Mouse (Mus musculus): ENCODE measurements around the gene Sorbs1. TPM values are rescaled to one million over a fixed set of nuclear protein-coding genes. Genes with fewer than 3 reads are reported as not detected.
A peak's percentile ranks its signal among the peaks of the same experiment; 100 is the strongest.

Gene Sorbs1
- polyA plus RNA-seq, 1 experiment from 2014 or later = 49.5 TPM

GRCm38 (mm10) chr19:40331846-40332245 lies 181.7 kb downstream of the Sorbs1 start:
- H3K27me3 ChIP-seq (ENCODE audit: control insufficient read depth, insufficient read depth, low read length) = no peaks in the 10 kb centered on the region
- H3K9me3 ChIP-seq (ENCODE audit: control insufficient read depth, low read length) = no peaks in the 10 kb centered on the region
- no peak overlapping the region for H3K27ac ChIP-seq (ENCODE audit: low read depth, low read length)
- peaks cover 4% of the 10 kb centered on the region; the same call in 1 of the 2 replicates for H3K4me1 ChIP-seq (ENCODE audit: control insufficient read depth, insufficient read depth, low read length)
- no peak overlapping the region for H3K4me2 ChIP-seq (replicated peaks; ENCODE audit: low read depth, low read length)
- no peak overlapping the region for H3K4me3 ChIP-seq (ENCODE audit: low read length)
- no peaks in the 10 kb centered on the region; the same call in 1 of the 2 replicates for H3K36me3 ChIP-seq (ENCODE audit: control insufficient read depth, insufficient read depth, low read length)
- no peak for ATAC-seq (ENCODE audit: low FRiP score, low TSS enrichment)
- 27% methylated on average over 6 of the region's 6 CpGs for WGBS
- H3K9ac ChIP-seq (ENCODE audit: low read depth, low read length) = no peak overlapping the region

GRCm38 (mm10) chr19:40326126-40326525 lies 187.5 kb downstream of the Sorbs1 start:
- ATAC-seq (ENCODE audit: low FRiP score, low TSS enrichment) = peak; percentile 32; the same call in 1 of the 2 replicates
- Histone ChIP-seq H3K27me3 (ENCODE audit: control insufficient read depth, insufficient read depth, low read length) (no peaks in the 10 kb centered on the region), H3K9ac (ENCODE audit: low read depth, low read length) (no peak overlapping the region), H3K4me3 (ENCODE audit: low read length) (no peak overlapping the region), H3K4me1 (ENCODE audit: control insufficient read depth, insufficient read depth, low read length) (no peaks in the 10 kb centered on the region), H3K36me3 (ENCODE audit: control insufficient read depth, insufficient read depth, low read length) (peaks cover 3% of the 10 kb centered on the region; the same call in 1 of the 2 replicates), H3K4me2 (replicated peaks; ENCODE audit: low read depth, low read length) (no peak overlapping the region), H3K27ac (ENCODE audit: low read depth, low read length) (no peak overlapping the region), H3K9me3 (ENCODE audit: control insufficient read depth, low read length) (no peaks in the 10 kb centered on the region)
- 90% methylated on average over 21 of the region's 21 CpGs for WGBS

- Histone ChIP-seq H3K9me3 (ENCODE audit: control insufficient read depth, low read length) (no peaks in the 10 kb centered on the region), H3K4me3 (ENCODE audit: low read length) (no peak overlapping the region), H3K9ac (ENCODE audit: low read depth, low read length) (no peak overlapping the region), H3K36me3 (ENCODE audit: control insufficient read depth, insufficient read depth, low read length) (peaks cover 3% of the 10 kb centered on the region; the same call in 1 of the 2 replicates), H3K4me1 (ENCODE audit: control insufficient read depth, insufficient read depth, low read length) (no peaks in the 10 kb centered on the region), H3K27me3 (ENCODE audit: control insufficient read depth, insufficient read depth, low read length) (no peaks in the 10 kb centered on the region), H3K4me2 (replicated peaks; ENCODE audit: low read depth, low read length) (no peak overlapping the region), H3K27ac (ENCODE audit: low read depth, low read length) (no peak overlapping the region)
- 84% methylated on average over 8 of the region's 8 CpGs for WGBS
- ATAC-seq (ENCODE audit: low FRiP score, low TSS enrichment) = no peak
These were observed 188.2 kb downstream of the Sorbs1 start for GRCm38 (mm10) chr19:40325381-40325780.

GRCm38 (mm10) chr19:40322226-40322625 lies 191.4 kb downstream of the Sorbs1 start:
- peaks cover 3% of the 10 kb centered on the region; the same call in 1 of the 2 replicates for H3K36me3 ChIP-seq (ENCODE audit: control insufficient read depth, insufficient read depth, low read length)
- no peak overlapping the region for H3K9ac ChIP-seq (ENCODE audit: low read depth, low read length)
- H3K27me3 ChIP-seq (ENCODE audit: control insufficient read depth, insufficient read depth, low read length) = no peaks in the 10 kb centered on the region
- no peaks in the 10 kb centered on the region; the same call in 1 of the 2 replicates for H3K4me1 ChIP-seq (ENCODE audit: control insufficient read depth, insufficient read depth, low read length)
- no peak overlapping the region for H3K4me2 ChIP-seq (replicated peaks; ENCODE audit: low read depth, low read length)
- H3K9me3 ChIP-seq (ENCODE audit: control insufficient read depth, low read length) = no peaks in the 10 kb centered on the region
- no peak overlapping the region for H3K27ac ChIP-seq (ENCODE audit: low read depth, low read length)
- H3K4me3 ChIP-seq (ENCODE audit: low read length) = no peak overlapping the region
- no peak; the same call in 1 of the 2 replicates for ATAC-seq (ENCODE audit: low FRiP score, low TSS enrichment)
- 73% methylated on average over 3 of the region's 3 CpGs for WGBS

GRCm38 (mm10) chr19:40319199-40319598 lies 194.4 kb downstream of the Sorbs1 start:
- H3K27me3 ChIP-seq (ENCODE audit: control insufficient read depth, insufficient read depth, low read length) = no peaks in the 10 kb centered on the region
- no peaks in the 10 kb centered on the region for H3K9me3 ChIP-seq (ENCODE audit: control insufficient read depth, low read length)
- no peak overlapping the region for H3K9ac ChIP-seq (ENCODE audit: low read depth, low read length)
- ATAC-seq (ENCODE audit: low FRiP score, low TSS enrichment) = no peak
- no peak overlapping the region for H3K4me3 ChIP-seq (ENCODE audit: low read length)
- H3K36me3 ChIP-seq (ENCODE audit: control insufficient read depth, insufficient read depth, low read length) = no peaks in the 10 kb centered on the region
- no peak overlapping the region for H3K4me2 ChIP-seq (replicated peaks; ENCODE audit: low read depth, low read length)
- WGBS = 86% methylated on average over 3 of the region's 3 CpGs
- no peak overlapping the region for H3K27ac ChIP-seq (ENCODE audit: low read depth, low read length)
- H3K4me1 ChIP-seq (ENCODE audit: control insufficient read depth, insufficient read depth, low read length) = no peaks in the 10 kb centered on the region; the same call in 1 of the 2 replicates

- H3K4me2 ChIP-seq (replicated peaks; ENCODE audit: low read depth, low read length) = no peak overlapping the region
- H3K27me3 ChIP-seq (ENCODE audit: control insufficient read depth, insufficient read depth, low read length) = no peaks in the 10 kb centered on the region
- H3K4me1 ChIP-seq (ENCODE audit: control insufficient read depth, insufficient read depth, low read length) = no peaks in the 10 kb centered on the region; the same call in 1 of the 2 replicates
- H3K27ac ChIP-seq (ENCODE audit: low read depth, low read length) = no peak overlapping the region
- 25% methylated on average over 6 of the region's 6 CpGs for WGBS
- no peaks in the 10 kb centered on the region for H3K36me3 ChIP-seq (ENCODE audit: control insufficient read depth, insufficient read depth, low read length)
- H3K4me3 ChIP-seq (ENCODE audit: low read length) = no peak overlapping the region
- no peaks in the 10 kb centered on the region for H3K9me3 ChIP-seq (ENCODE audit: control insufficient read depth, low read length)
- H3K9ac ChIP-seq (ENCODE audit: low read depth, low read length) = no peak overlapping the region
- ATAC-seq (ENCODE audit: low FRiP score, low TSS enrichment) = 0 out of 2 replicates have a peak, but pooled peaks have one; percentile 35
These were observed 195.1 kb downstream of the Sorbs1 start for GRCm38 (mm10) chr19:40318511-40318910.

- Histone ChIP-seq H3K4me3 (ENCODE audit: low read length) (no peak overlapping the region), H3K27ac (ENCODE audit: low read depth, low read length) (no peak overlapping the region), H3K9me3 (ENCODE audit: control insufficient read depth, low read length) (no peaks in the 10 kb centered on the region), H3K4me2 (replicated peaks; ENCODE audit: low read depth, low read length) (no peak overlapping the region), H3K4me1 (ENCODE audit: control insufficient read depth, insufficient read depth, low read length) (no peaks in the 10 kb centered on the region; the same call in 1 of the 2 replicates), H3K36me3 (ENCODE audit: control insufficient read depth, insufficient read depth, low read length) (no peaks in the 10 kb centered on the region), H3K9ac (ENCODE audit: low read depth, low read length) (no peak overlapping the region), H3K27me3 (ENCODE audit: control insufficient read depth, insufficient read depth, low read length) (no peaks in the 10 kb centered on the region)
- 77% methylated on average over 4 of the region's 4 CpGs for WGBS
- ATAC-seq (ENCODE audit: low FRiP score, low TSS enrichment) = no peak
These were observed 196.6 kb downstream of the Sorbs1 start for GRCm38 (mm10) chr19:40317001-40317400.

- H3K27ac ChIP-seq (ENCODE audit: low read depth, low read length) = no peak overlapping the region
- H3K9ac ChIP-seq (ENCODE audit: low read depth, low read length) = no peak overlapping the region
- no peak for ATAC-seq (ENCODE audit: low FRiP score, low TSS enrichment)
- WGBS = 91% methylated on average over 11 of the region's 11 CpGs
- H3K9me3 ChIP-seq (ENCODE audit: control insufficient read depth, low read length) = no peaks in the 10 kb centered on the region
- no peaks in the 10 kb centered on the region; the same call in 1 of the 2 replicates for H3K4me1 ChIP-seq (ENCODE audit: control insufficient read depth, insufficient read depth, low read length)
- no peak overlapping the region for H3K4me2 ChIP-seq (replicated peaks; ENCODE audit: low read depth, low read length)
- no peaks in the 10 kb centered on the region for H3K27me3 ChIP-seq (ENCODE audit: control insufficient read depth, insufficient read depth, low read length)
- H3K4me3 ChIP-seq (ENCODE audit: low read length) = no peak overlapping the region
- H3K36me3 ChIP-seq (ENCODE audit: control insufficient read depth, insufficient read depth, low read length) = no peaks in the 10 kb centered on the region; the same call in 1 of the 2 replicates
These were observed 199.3 kb downstream of the Sorbs1 start for GRCm38 (mm10) chr19:40314252-40314651.

- Histone ChIP-seq H3K36me3 (ENCODE audit: control insufficient read depth, insufficient read depth, low read length) (no peaks in the 10 kb centered on the region; the same call in 1 of the 2 replicates), H3K27me3 (ENCODE audit: control insufficient read depth, insufficient read depth, low read length) (no peaks in the 10 kb centered on the region), H3K4me3 (ENCODE audit: low read length) (no peak overlapping the region), H3K9ac (ENCODE audit: low read depth, low read length) (no peak overlapping the region), H3K9me3 (ENCODE audit: control insufficient read depth, low read length) (no peaks in the 10 kb centered on the region), H3K4me2 (replicated peaks; ENCODE audit: low read depth, low read length) (no peak overlapping the region), H3K27ac (ENCODE audit: low read depth, low read length) (no peak overlapping the region), H3K4me1 (ENCODE audit: control insufficient read depth, insufficient read depth, low read length) (no peaks in the 10 kb centered on the region)
- ATAC-seq (ENCODE audit: low FRiP score, low TSS enrichment) = no peak
- WGBS = 98% methylated on average over 8 of the region's 8 CpGs
These were observed 201.9 kb downstream of the Sorbs1 start for GRCm38 (mm10) chr19:40311631-40312030.
